Mouse (Mus musculus): Measurements from ENCODE around the gene Dmrtb1. TPM values are rescaled to one million over a fixed set of nuclear protein-coding genes. Genes with fewer than 3 reads are reported as not detected.

The Dmrtb1 gene
- total and polyA plus RNA-seq, 3 experiments: not detected

GRCm38 (mm10) chr4:107648959-107649485 is 35.0 kb downstream of the Dmrtb1 start:
- Histone ChIP-seq H3K9ac (ENCODE audit: control insufficient read depth, low read depth, low read length, poor library complexity, severe bottlenecking) (no peak overlapping the region), H3K27me3 (ENCODE audit: control insufficient read depth in 1 of 2, insufficient read depth in 2 of 2, low read length in 2 of 2) (no peaks in the 10 kb centered on the region; a peak in 2 of 4 replicates), H3K79me2 (ENCODE audit: control insufficient read depth, insufficient read depth, low read length, poor library complexity) (no peaks in the 10 kb centered on the region), H3K4me3 (ENCODE audit: control insufficient read depth in 1 of 2, insufficient read depth in 1 of 2, low read depth in 2 of 2, low read length in 2 of 2) (no peak overlapping the region), H3K27ac (ENCODE audit: control insufficient read depth, low read depth, low read length) (no peak overlapping the region), H3K36me3 (ENCODE audit: control insufficient read depth in 1 of 2, insufficient read depth in 2 of 2, low read length in 2 of 2) (no peaks in the 10 kb centered on the region), H3K4me1 (ENCODE audit: control insufficient read depth in 1 of 2, insufficient read depth in 2 of 2, low read length in 2 of 2) (peaks cover 0 to 6% of the 10 kb centered on the region in 2 experiments; a peak in 1 of 4 replicates), H3K9me3 (replicated peaks; ENCODE audit: insufficient read depth, low read length) (no peaks in the 10 kb centered on the region)
- TF ChIP-seq ZKSCAN1 (IDR thresholded peaks at IDR 0.05; ENCODE audit: low read depth, low read length) (no peak), EP300 (IDR thresholded peaks at IDR 0.05; ENCODE audit: low read depth in 1 of 2, low read length in 2 of 2) (no peak), MEF2A (IDR thresholded peaks at IDR 0.05; ENCODE audit: extremely low read depth, insufficient replicate concordance, low read depth, low read length, poor library complexity, severe bottlenecking) (no peak), ZC3H11A (IDR thresholded peaks at IDR 0.05; ENCODE audit: low read depth, low read length) (no peak), GABPA (IDR thresholded peaks at IDR 0.05; ENCODE audit: low read depth, low read length) (no peak), RCOR1 (IDR thresholded peaks at IDR 0.05; ENCODE audit: low read depth, low read length) (no peak), POLR2AphosphoS5 (IDR thresholded peaks at IDR 0.05; ENCODE audit: borderline replicate concordance, low read depth, low read length) (no peak), E2F4 (IDR thresholded peaks at IDR 0.05; ENCODE audit: borderline replicate concordance, low read depth, low read length) (no peak), ELF1 (IDR thresholded peaks at IDR 0.05; ENCODE audit: low read depth, low read length) (no peak), MAX (IDR thresholded peaks at IDR 0.05; ENCODE audit: low read length) (no peak), CHD1 (IDR thresholded peaks at IDR 0.05; ENCODE audit: low read depth, low read length) (no peak), NELFE (IDR thresholded peaks at IDR 0.05; ENCODE audit: low read depth, low read length) (no peak), MXI1 (IDR thresholded peaks at IDR 0.05; ENCODE audit: low read depth, low read length) (no peak)
- no peak for DNase-seq (ENCODE audit: low read depth, low spot score)

DNA sequence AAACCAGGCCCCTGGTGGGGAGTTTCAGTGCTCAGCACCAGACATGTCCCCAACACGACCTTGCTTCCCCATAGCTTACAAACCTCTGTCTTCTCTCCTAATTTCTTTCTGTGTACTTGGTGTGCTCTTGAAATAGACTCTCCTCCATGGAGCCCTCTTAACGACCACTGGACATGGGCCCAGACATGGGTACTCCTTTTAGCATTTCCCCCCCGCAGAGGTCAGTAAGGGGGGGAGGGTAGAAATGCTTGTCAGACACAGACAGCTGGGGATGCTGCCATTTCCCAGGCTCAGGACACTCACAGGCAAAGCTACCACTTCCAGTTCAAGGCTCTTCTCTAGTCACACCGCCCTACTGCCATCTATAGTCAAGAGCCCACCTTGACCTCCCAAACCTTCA is 42.4 kb downstream of the Dmrtb1 start:
- Histone ChIP-seq H3K4me3 (ENCODE audit: control insufficient read depth in 1 of 2, insufficient read depth in 1 of 2, low read depth in 2 of 2, low read length in 2 of 2) (no peak overlapping the region), H3K36me3 (ENCODE audit: control insufficient read depth in 1 of 2, insufficient read depth in 2 of 2, low read length in 2 of 2) (no peaks in the 10 kb centered on the region), H3K27ac (ENCODE audit: control insufficient read depth, low read depth, low read length) (no peak overlapping the region), H3K9me3 (replicated peaks; ENCODE audit: insufficient read depth, low read length) (no peaks in the 10 kb centered on the region), H3K79me2 (ENCODE audit: control insufficient read depth, insufficient read depth, low read length, poor library complexity) (no peaks in the 10 kb centered on the region), H3K9ac (ENCODE audit: control insufficient read depth, low read depth, low read length, poor library complexity, severe bottlenecking) (no peak overlapping the region), H3K27me3 (ENCODE audit: control insufficient read depth in 1 of 2, insufficient read depth in 2 of 2, low read length in 2 of 2) (no peaks in the 10 kb centered on the region; a peak in 1 of 4 replicates), H3K4me1 (ENCODE audit: control insufficient read depth in 1 of 2, insufficient read depth in 2 of 2, low read length in 2 of 2) (no peaks in the 10 kb centered on the region)
- no peak for DNase-seq (ENCODE audit: low read depth, low spot score)
- TF ChIP-seq TCF12 (IDR thresholded peaks at IDR 0.05; ENCODE audit: low read depth, low read length): no peak
- TF ChIP-seq ZNF384 (IDR thresholded peaks at IDR 0.05; ENCODE audit: low read depth, low read length): no peak
- no peak for TF ChIP-seq MAZ (IDR thresholded peaks at IDR 0.05; ENCODE audit: low read depth, low read length)
- no peak for TF ChIP-seq RCOR1 (IDR thresholded peaks at IDR 0.05; ENCODE audit: low read depth, low read length)
- TF ChIP-seq ZC3H11A (IDR thresholded peaks at IDR 0.05; ENCODE audit: low read depth, low read length): no peak
- TF ChIP-seq ZMIZ1 (IDR thresholded peaks at IDR 0.05; ENCODE audit: low read depth, low read length): no peak
- TF ChIP-seq E2F4 (IDR thresholded peaks at IDR 0.05; ENCODE audit: borderline replicate concordance, low read depth, low read length): no peak
- no peak for TF ChIP-seq RAD21 (IDR thresholded peaks at IDR 0.05; ENCODE audit: low read depth, low read length)
- TF ChIP-seq POLR2A (IDR thresholded peaks at IDR 0.05; ENCODE audit: control insufficient read depth in 1 of 2, insufficient read depth in 1 of 2, low read depth in 1 of 2, low read length in 2 of 2, poor library complexity in 1 of 2): no peak
- no peak for TF ChIP-seq GATA1 (IDR thresholded peaks at IDR 0.05; ENCODE audit: low read depth, low read length)
- TF ChIP-seq KAT2A (conservative IDR thresholded peaks at IDR 0.05; ENCODE audit: low read depth, low read length): no peak
- no peak for TF ChIP-seq BHLHE40 (IDR thresholded peaks at IDR 0.05; ENCODE audit: borderline replicate concordance, low read depth, low read length)
- no peak for TF ChIP-seq HCFC1 (IDR thresholded peaks at IDR 0.05; ENCODE audit: low read depth, low read length)
- no peak for TF ChIP-seq MXI1 (IDR thresholded peaks at IDR 0.05; ENCODE audit: low read depth, low read length)
- TF ChIP-seq NRF1 (IDR thresholded peaks at IDR 0.05; ENCODE audit: insufficient read depth, low read depth, low read length, poor library complexity, severe bottlenecking): no peak
- TF ChIP-seq MYC (IDR thresholded peaks at IDR 0.05; ENCODE audit: low read depth, low read length): no peak
